Mouse (Mus musculus) megakaryocyte, embryonic 14.5 days (primary cell): ENCODE data around the gene Tac2.

Source experiments
- FLI1 ChIP-seq: IDR thresholded peaks from 2 replicates; pipeline ENCODE4 v1.6.1; 2012; ENCODE audit warnings: low read length, inconsistent platforms, mixed read lengths
- GATA1 ChIP-seq: IDR thresholded peaks from 3 replicates; pipeline ENCODE4 v1.6.1; 2012; ENCODE audit warnings: mixed read lengths, low read length, inconsistent platforms, borderline replicate concordance

- no peak for TF ChIP-seq FLI1
- TF ChIP-seq GATA1 = no peak
Measured at GRCm38 (mm10) chr10:127674794-127675522, 49.3 kb upstream of the Tac2 start.
